Mouse (Mus musculus): ENCODE data around the gene Ccn6. TPM values are rescaled to one million over a fixed set of nuclear protein-coding genes. Genes with fewer than 3 reads are reported as not detected.
A peak's percentile ranks its signal among the peaks of the same experiment; 100 is the strongest.

Ccn6 gene
- polyA plus RNA-seq, 1 experiment from 2014 or later = 0.37 TPM

DNA sequence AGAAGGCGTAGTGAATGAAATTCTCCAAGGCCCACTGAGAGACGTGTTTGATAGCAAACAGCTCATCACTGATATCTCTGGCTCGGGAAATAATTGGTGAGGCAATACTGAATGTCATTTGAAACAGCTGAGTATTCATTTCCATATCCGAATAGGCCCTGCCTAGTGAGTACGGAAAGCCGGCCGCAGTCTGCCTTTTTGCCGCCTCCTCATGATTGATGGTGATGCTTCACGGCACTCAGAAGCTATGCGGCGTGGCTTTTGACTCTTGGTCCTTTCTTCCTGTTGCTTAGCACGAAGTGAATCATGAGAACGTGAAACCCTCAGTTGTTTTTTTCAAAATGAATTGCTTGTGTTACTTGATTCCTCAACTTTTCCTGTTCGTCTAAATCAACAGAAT, 22.8 kb downstream of the Ccn6 start:
- WGBS = 63% methylated on average over 14 of the region's 14 CpGs
- no peak for ATAC-seq (ENCODE audit: insufficient read depth, low FRiP score)

DNA sequence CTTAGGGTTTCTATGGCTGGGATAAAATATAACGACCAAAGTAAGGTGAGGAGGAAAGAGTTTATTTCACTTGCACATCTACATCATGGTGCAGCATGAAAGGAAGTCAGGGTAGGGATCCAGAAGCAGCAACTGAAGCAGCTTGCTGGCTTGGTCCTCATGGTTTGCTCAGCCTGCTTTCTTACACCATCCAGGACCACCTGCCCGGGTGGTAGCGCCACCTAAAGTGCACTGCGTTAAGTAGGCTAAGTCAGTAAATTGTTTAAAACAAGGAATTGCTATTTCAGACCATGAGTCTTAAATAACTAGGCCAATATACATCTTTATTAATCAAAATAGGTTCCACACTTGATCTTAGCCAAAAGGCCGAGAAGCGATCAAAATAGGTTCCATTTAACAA, 24.8 kb downstream of the Ccn6 start:
- Histone ChIP-seq H3K4me1 (ENCODE audit: control insufficient read depth, insufficient read depth, low read length) (peaks cover 3% of the 10 kb centered on the region; the same call in 1 of the 2 replicates), H3K9me3 (replicated peaks; ENCODE audit: control insufficient read depth, low read length) (no peaks in the 10 kb centered on the region), H3K27me3 (ENCODE audit: control insufficient read depth, insufficient read depth, low read length) (no peaks in the 10 kb centered on the region), H3K27ac (ENCODE audit: low read length) (no peak overlapping the region), H3K4me2 (ENCODE audit: low read depth, low read length) (no peak overlapping the region), H3K9ac (ENCODE audit: low read length) (no peak overlapping the region), H3K4me3 (replicated peaks; ENCODE audit: low read length) (no peak overlapping the region), H3K36me3 (ENCODE audit: control insufficient read depth, insufficient read depth, low read length) (peaks cover 3% of the 10 kb centered on the region; the same call in 1 of the 2 replicates)
- 80% methylated on average over 6 of the region's 6 CpGs for WGBS
- ATAC-seq (ENCODE audit: insufficient read depth, low FRiP score) = no peak

More for the DNA sequence above, 22.8 kb downstream of the Ccn6 start:
- H3K9ac ChIP-seq (ENCODE audit: low read length) = no peak overlapping the region
- no peak overlapping the region for H3K27ac ChIP-seq (ENCODE audit: low read length)
- H3K36me3 ChIP-seq (ENCODE audit: control insufficient read depth, insufficient read depth, low read length) = peaks cover 3% of the 10 kb centered on the region; the same call in 1 of the 2 replicates
- no peaks in the 10 kb centered on the region for H3K9me3 ChIP-seq (replicated peaks; ENCODE audit: control insufficient read depth, low read length)
- no peaks in the 10 kb centered on the region for H3K4me1 ChIP-seq (ENCODE audit: control insufficient read depth, insufficient read depth, low read length)
- H3K4me2 ChIP-seq (ENCODE audit: low read depth, low read length) = no peak overlapping the region
- no peak overlapping the region for H3K4me3 ChIP-seq (replicated peaks; ENCODE audit: low read length)
- H3K27me3 ChIP-seq (ENCODE audit: control insufficient read depth, insufficient read depth, low read length) = no peaks in the 10 kb centered on the region

DNA sequence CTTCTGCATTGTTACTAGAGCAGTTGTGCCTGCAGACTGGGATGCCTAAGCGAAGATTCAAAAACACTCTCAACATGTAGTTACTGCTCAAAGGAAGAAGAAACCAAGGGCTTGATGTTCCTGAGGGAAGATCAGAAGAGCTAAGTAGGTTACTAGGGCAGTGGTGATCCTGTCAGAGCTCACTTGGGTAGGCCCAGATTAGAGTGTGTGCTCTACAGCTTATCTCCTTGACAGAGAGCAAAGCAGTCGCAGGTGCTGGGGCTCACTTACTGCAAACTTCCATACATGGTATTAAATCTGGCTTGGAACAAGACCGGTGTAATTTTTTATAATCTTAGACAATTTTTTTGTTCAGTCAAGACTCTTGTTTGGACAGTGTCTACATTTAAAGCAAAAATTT, 25.8 kb downstream of the Ccn6 start:
- WGBS = 77% methylated on average over 3 of the region's 3 CpGs
- H3K9ac ChIP-seq (ENCODE audit: low read length) = no peak overlapping the region
- H3K36me3 ChIP-seq (ENCODE audit: control insufficient read depth, insufficient read depth, low read length) = peaks cover 3% of the 10 kb centered on the region; the same call in 1 of the 2 replicates
- no peak overlapping the region for H3K4me3 ChIP-seq (replicated peaks; ENCODE audit: low read length)
- no peaks in the 10 kb centered on the region for H3K27me3 ChIP-seq (ENCODE audit: control insufficient read depth, insufficient read depth, low read length)
- no peak overlapping the region for H3K27ac ChIP-seq (ENCODE audit: low read length)
- ATAC-seq (ENCODE audit: insufficient read depth, low FRiP score) = no peak
- H3K4me2 ChIP-seq (ENCODE audit: low read depth, low read length) = no peak overlapping the region
- H3K4me1 ChIP-seq (ENCODE audit: control insufficient read depth, insufficient read depth, low read length) = peaks cover 3% of the 10 kb centered on the region; the same call in 1 of the 2 replicates
- H3K9me3 ChIP-seq (replicated peaks; ENCODE audit: control insufficient read depth, low read length) = no peaks in the 10 kb centered on the region

GRCm38 (mm10) chr10:39133462-39134310, 29.9 kb downstream of the Ccn6 start, which contains the start of the genes Fam229b and Tube1:
Gene Fam229b, minus strand, starts transcription at chr10:39133914.
Gene Tube1, plus strand, starts transcription at chr10:39133976.
- peak within 1 kb of the TSS; percentile 88 for H3K4me2 ChIP-seq (ENCODE audit: low read depth, low read length)
- H3K27ac ChIP-seq (ENCODE audit: low read length) = peak within 1 kb of the TSS; percentile 27; the same call in 1 of the 2 replicates
- H3K27me3 ChIP-seq (ENCODE audit: control insufficient read depth, insufficient read depth, low read length) = no peaks in the 10 kb centered on the region
- ATAC-seq (ENCODE audit: insufficient read depth, low FRiP score) = peak; percentile 95
- no peaks in the 10 kb centered on the region for H3K9me3 ChIP-seq (replicated peaks; ENCODE audit: control insufficient read depth, low read length)
- peaks cover 3% of the 10 kb centered on the region; the same call in 1 of the 2 replicates for H3K36me3 ChIP-seq (ENCODE audit: control insufficient read depth, insufficient read depth, low read length)
- peak within 1 kb of the TSS; percentile 82 for H3K4me3 ChIP-seq (replicated peaks; ENCODE audit: low read length)
- 4% methylated on average over 47 of the region's 47 CpGs for WGBS
- H3K4me1 ChIP-seq (ENCODE audit: control insufficient read depth, insufficient read depth, low read length) = peaks cover 3% of the 10 kb centered on the region; the same call in 1 of the 2 replicates
- peak within 1 kb of the TSS; percentile 83 for H3K9ac ChIP-seq (ENCODE audit: low read length)

DNA sequence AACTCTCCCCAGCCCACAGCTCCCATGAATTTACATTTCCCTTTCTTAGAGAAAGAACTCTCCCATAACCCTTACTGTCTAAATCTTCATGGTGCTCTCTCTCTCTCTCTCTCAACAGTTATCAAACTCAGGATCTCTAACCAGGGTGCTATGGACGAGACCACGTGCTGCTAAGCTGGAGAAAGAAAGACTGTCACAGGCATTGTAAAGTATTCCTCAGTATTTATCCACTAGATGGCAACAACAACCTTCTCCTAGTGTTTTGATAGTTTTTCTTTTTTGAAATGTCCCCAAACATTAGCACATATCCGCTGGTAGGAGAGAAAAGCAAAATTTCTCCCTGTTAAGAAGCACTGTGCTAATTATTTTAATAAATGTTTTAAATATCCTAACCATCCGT, 42.2 kb downstream of the Ccn6 start:
- Histone ChIP-seq H3K4me3 (replicated peaks; ENCODE audit: low read length) (no peak overlapping the region), H3K9me3 (replicated peaks; ENCODE audit: control insufficient read depth, low read length) (no peaks in the 10 kb centered on the region), H3K4me1 (ENCODE audit: control insufficient read depth, insufficient read depth, low read length) (no peaks in the 10 kb centered on the region), H3K9ac (ENCODE audit: low read length) (no peak overlapping the region), H3K4me2 (ENCODE audit: low read depth, low read length) (no peak overlapping the region), H3K27me3 (ENCODE audit: control insufficient read depth, insufficient read depth, low read length) (no peaks in the 10 kb centered on the region), H3K27ac (ENCODE audit: low read length) (no peak overlapping the region), H3K36me3 (ENCODE audit: control insufficient read depth, insufficient read depth, low read length) (no peaks in the 10 kb centered on the region)
- 35% methylated on average over 4 of the region's 4 CpGs for whole genome bisulfite sequencing
- ATAC-seq (ENCODE audit: insufficient read depth, low FRiP score) = no peak

DNA sequence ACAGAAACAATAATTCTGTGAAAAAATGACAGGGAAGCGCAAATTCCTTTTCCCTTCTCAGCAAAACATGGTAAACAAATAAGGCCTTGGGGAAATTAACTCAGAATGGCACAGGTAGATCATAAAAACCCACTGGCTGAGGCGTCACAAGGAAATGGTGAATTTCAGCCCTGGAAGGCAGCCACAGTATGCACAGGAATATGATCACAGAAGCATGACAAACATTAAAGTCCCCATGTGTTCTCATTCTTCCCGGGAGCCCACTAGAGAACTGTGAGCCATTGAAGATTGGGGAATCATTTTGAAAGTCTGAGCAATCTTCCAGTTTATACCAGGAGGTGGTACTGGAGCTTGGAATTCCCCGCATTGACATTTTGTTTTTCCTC, 54.1 kb downstream of the Ccn6 start:
- H3K9me3 ChIP-seq (replicated peaks; ENCODE audit: control insufficient read depth, low read length) = no peaks in the 10 kb centered on the region
- WGBS = 52% methylated on average over 4 of the region's 4 CpGs
- no peak overlapping the region for H3K4me3 ChIP-seq (replicated peaks; ENCODE audit: low read length)
- no peak overlapping the region for H3K4me2 ChIP-seq (ENCODE audit: low read depth, low read length)
- H3K27me3 ChIP-seq (ENCODE audit: control insufficient read depth, insufficient read depth, low read length) = no peaks in the 10 kb centered on the region
- no peak overlapping the region for H3K27ac ChIP-seq (ENCODE audit: low read length)
- H3K36me3 ChIP-seq (ENCODE audit: control insufficient read depth, insufficient read depth, low read length) = peaks cover 5% of the 10 kb centered on the region; the same call in 1 of the 2 replicates
- no peak for ATAC-seq (ENCODE audit: insufficient read depth, low FRiP score)
- H3K9ac ChIP-seq (ENCODE audit: low read length) = no peak overlapping the region
- no peaks in the 10 kb centered on the region for H3K4me1 ChIP-seq (ENCODE audit: control insufficient read depth, insufficient read depth, low read length)

- no peaks in the 10 kb centered on the region for H3K4me1 ChIP-seq (ENCODE audit: control insufficient read depth, insufficient read depth, low read length)
- H3K4me2 ChIP-seq (ENCODE audit: low read depth, low read length) = no peak overlapping the region
- no peak overlapping the region for H3K27ac ChIP-seq (ENCODE audit: low read length)
- H3K9ac ChIP-seq (ENCODE audit: low read length) = no peak overlapping the region
- no peak for ATAC-seq (ENCODE audit: insufficient read depth, low FRiP score)
- no peaks in the 10 kb centered on the region for H3K27me3 ChIP-seq (ENCODE audit: control insufficient read depth, insufficient read depth, low read length)
- no peaks in the 10 kb centered on the region for H3K9me3 ChIP-seq (replicated peaks; ENCODE audit: control insufficient read depth, low read length)
- peaks cover 5% of the 10 kb centered on the region; the same call in 1 of the 2 replicates for H3K36me3 ChIP-seq (ENCODE audit: control insufficient read depth, insufficient read depth, low read length)
- no peak overlapping the region for H3K4me3 ChIP-seq (replicated peaks; ENCODE audit: low read length)
- WGBS = 61% methylated on average over 10 of the region's 10 CpGs
Observed at GRCm38 (mm10) chr10:39108837-39109488, 54.6 kb downstream of the Ccn6 start.

- H3K4me2 ChIP-seq (ENCODE audit: low read depth, low read length) = no peak overlapping the region
- no peak overlapping the region for H3K9ac ChIP-seq (ENCODE audit: low read length)
- WGBS = 50% methylated on average over 4 of the region's 4 CpGs
- no peaks in the 10 kb centered on the region for H3K9me3 ChIP-seq (replicated peaks; ENCODE audit: control insufficient read depth, low read length)
- H3K27me3 ChIP-seq (ENCODE audit: control insufficient read depth, insufficient read depth, low read length) = no peaks in the 10 kb centered on the region
- H3K4me1 ChIP-seq (ENCODE audit: control insufficient read depth, insufficient read depth, low read length) = no peaks in the 10 kb centered on the region
- H3K27ac ChIP-seq (ENCODE audit: low read length) = no peak overlapping the region
- no peak for ATAC-seq (ENCODE audit: insufficient read depth, low FRiP score)
- H3K36me3 ChIP-seq (ENCODE audit: control insufficient read depth, insufficient read depth, low read length) = peaks cover 5% of the 10 kb centered on the region; the same call in 1 of the 2 replicates
- no peak overlapping the region for H3K4me3 ChIP-seq (replicated peaks; ENCODE audit: low read length)
Observed at GRCm38 (mm10) chr10:39106935-39107334, 56.7 kb downstream of the Ccn6 start.

DNA sequence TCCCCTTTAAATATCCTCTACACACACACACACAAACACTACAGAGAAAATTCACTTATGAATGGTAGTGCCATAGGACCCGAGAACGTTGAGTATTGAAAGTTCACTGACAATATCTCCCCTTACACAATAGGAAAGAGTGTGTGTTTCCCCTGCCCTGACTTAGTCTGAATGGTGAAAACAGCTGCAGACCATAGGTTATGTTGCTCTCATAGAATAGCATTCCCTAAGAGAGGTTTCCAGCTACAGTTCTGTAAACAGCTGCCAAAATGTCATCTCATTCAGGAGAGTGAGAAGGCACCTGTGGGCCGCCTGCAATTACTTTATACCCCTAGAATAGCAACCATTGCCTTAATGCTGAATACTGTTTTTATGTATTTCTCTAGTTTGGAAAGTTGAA, 57.2 kb downstream of the Ccn6 start:
- H3K36me3 ChIP-seq (ENCODE audit: control insufficient read depth, insufficient read depth, low read length) = peaks cover 5% of the 10 kb centered on the region; the same call in 1 of the 2 replicates
- no peak for ATAC-seq (ENCODE audit: insufficient read depth, low FRiP score)
- no peak overlapping the region for H3K9ac ChIP-seq (ENCODE audit: low read length)
- H3K27me3 ChIP-seq (ENCODE audit: control insufficient read depth, insufficient read depth, low read length) = no peaks in the 10 kb centered on the region
- no peaks in the 10 kb centered on the region for H3K9me3 ChIP-seq (replicated peaks; ENCODE audit: control insufficient read depth, low read length)
- WGBS = 55% methylated on average over 3 of the region's 3 CpGs
- H3K4me2 ChIP-seq (ENCODE audit: low read depth, low read length) = no peak overlapping the region
- H3K4me3 ChIP-seq (replicated peaks; ENCODE audit: low read length) = no peak overlapping the region
- no peaks in the 10 kb centered on the region for H3K4me1 ChIP-seq (ENCODE audit: control insufficient read depth, insufficient read depth, low read length)
- no peak overlapping the region for H3K27ac ChIP-seq (ENCODE audit: low read length)

Measured in stomach, embryonic 16.5 days (tissue).